Mouse (Mus musculus): ENCODE data around the gene Cep57l1.

DNA sequence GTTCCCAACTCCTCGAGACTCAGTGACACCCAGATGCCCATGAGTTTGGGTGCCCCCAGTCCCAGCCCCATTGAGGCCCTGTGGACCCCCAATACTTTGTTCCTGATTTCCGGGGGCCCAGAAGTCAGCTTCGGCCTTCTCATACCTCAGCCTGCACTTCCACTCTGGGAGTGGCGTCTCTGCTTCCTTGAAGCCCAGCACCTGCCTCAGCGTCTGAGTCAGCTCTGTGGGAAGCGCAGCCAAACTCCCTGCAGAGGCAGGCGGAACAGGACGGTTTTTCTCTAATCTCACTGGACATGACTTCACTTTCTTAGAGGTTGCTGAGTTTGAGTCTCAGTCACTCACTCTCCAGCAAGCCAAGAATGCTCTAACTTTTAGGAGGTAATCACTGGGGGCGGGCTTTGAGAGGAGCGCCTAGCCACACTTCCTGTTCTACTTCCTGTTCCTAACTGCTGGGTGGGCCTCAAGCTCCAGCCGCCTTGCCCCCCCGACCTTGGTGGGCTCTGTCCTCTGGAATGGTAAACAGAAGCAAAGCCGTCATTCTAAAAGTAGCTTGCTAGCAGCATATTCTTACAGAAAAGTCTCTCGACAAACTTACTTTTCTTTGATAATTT, 57.7 kb downstream of the Cep57l1 start:
- TF ChIP-seq POLR2A (IDR thresholded peaks at IDR 0.05; ENCODE audit: low read depth, low read length) (no peak), CTCF (conservative IDR thresholded peaks at IDR 0.05; ENCODE audit: insufficient read depth, insufficient read length, low read depth, low read length) (no peak)

Data from kidney, adult 2 months (tissue).